Mouse (Mus musculus): ENCODE results near the gene Olfr726.

Gene Olfr726

GRCm38 (mm10) chr14:50090853-50091252 is at the start of gene Olfr726:
Gene Olfr726 (minus strand): TSS chr14:50090953.
- no peak for DNase-seq (ENCODE audit: low spot score)

- no peak for DNase-seq (ENCODE audit: low spot score)
Measured at GRCm38 (mm10) chr14:50122886-50123285, 32.1 kb upstream of the Olfr726 start, which contains the start of gene Olfr727. Gene Olfr727 (plus strand): TSS chr14:50123186.

- no peak for DNase-seq (ENCODE audit: low spot score)
Measured at GRCm38 (mm10) chr14:50062733-50063104, 28.0 kb downstream of the Olfr726 start.

GRCm38 (mm10) chr14:50061955-50062732 is 28.6 kb downstream of the Olfr726 start:
- DNase-seq (ENCODE audit: low spot score), result peak; percentile 83

- DNase-seq (ENCODE audit: low spot score), result no peak
Measured at GRCm38 (mm10) chr14:50061590-50061954, 29.2 kb downstream of the Olfr726 start.

GRCm38 (mm10) chr14:50061179-50061578 is 29.6 kb downstream of the Olfr726 start:
- DNase-seq (ENCODE audit: low spot score), result peak; percentile 61

GRCm38 (mm10) chr14:50040275-50040674 is 50.5 kb downstream of the Olfr726 start, which contains the start of gene Olfr725:
Gene Olfr725 (minus strand): TSS chr14:50040375.
- no peak for DNase-seq (ENCODE audit: low spot score)
